Mouse (Mus musculus): ENCODE data around the gene Mettl1. TPM values are rescaled to one million over a fixed set of nuclear protein-coding genes. Genes with fewer than 3 reads are reported as not detected.

The Mettl1 gene
- polyA plus RNA-seq, 1 experiment: 20.2 TPM

DNA sequence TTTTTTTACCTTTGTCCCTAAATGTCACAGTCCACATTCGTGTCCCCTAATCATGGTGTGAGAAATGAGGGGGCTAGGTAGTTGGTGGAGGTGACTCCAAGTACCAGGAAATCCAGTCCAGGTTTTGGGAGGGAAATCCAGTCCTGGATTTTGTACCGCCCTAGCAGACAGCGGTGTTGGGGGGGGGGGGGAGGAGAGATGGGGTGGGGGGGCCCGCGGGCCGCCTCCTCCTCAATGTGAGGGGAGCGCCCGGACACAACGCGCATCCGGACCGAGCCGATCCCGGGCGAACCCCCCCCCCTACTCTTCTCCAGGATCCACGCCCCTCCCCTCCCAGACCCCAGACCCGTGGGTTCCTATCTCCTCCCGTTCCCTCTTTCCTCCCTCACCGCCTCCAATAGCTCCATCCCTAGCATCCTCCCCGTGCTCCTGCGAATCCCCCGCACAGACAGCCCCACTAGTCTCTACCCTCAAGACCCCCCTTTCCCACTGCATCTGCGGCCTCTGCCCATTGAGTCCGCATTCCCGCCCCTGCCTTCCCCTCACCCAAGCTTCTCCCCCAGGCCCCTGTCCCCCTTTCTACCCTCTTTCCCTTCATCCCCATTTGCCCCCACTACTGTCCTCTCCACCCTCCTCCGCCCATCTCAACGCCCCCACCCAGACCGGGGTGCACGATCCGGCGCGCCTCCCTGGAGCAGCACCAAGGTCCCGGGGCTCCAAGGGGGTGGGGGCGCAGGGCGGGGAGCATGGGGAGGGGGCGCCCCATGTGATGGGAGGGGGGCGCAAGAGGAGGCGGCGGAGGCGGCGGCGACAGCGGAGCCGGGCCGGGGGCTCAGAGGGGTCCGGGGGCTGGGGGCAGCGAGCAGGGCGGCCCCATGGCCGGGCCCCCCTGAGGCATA lies 37.7 kb downstream of the Mettl1 start:
- H3K4me1 ChIP-seq (ENCODE audit: control insufficient read depth, insufficient read depth, low read length): no peaks in the 10 kb centered on the region
- peak overlapping the region; percentile 42 for H3K9ac ChIP-seq (ENCODE audit: low read depth, poor library complexity, severe bottlenecking)
- TF ChIP-seq EP300 (IDR thresholded peaks at IDR 0.05; ENCODE audit: insufficient read depth, low read depth, low read length): no peak
- TF ChIP-seq POLR2A (IDR thresholded peaks at IDR 0.05; ENCODE audit: insufficient read depth, low read length): no peak
- TF ChIP-seq CTCF (IDR thresholded peaks at IDR 0.05; ENCODE audit: low read depth, low read length): no peak
- H3K27ac ChIP-seq (ENCODE audit: insufficient read depth, low read length): no peak overlapping the region
- peaks cover 15% of the 10 kb centered on the region for H3K27me3 ChIP-seq (ENCODE audit: control insufficient read depth, insufficient read depth, low read length, poor library complexity, severe bottlenecking)
- peak overlapping the region; percentile 56 for H3K4me3 ChIP-seq (ENCODE audit: low read depth, low read length)
- H3K9me3 ChIP-seq (replicated peaks; ENCODE audit: control insufficient read depth, insufficient read depth, low read length, poor library complexity, severe bottlenecking): no peaks in the 10 kb centered on the region
- H3K36me3 ChIP-seq (ENCODE audit: control insufficient read depth, insufficient read depth, low read length, poor library complexity, severe bottlenecking): no peaks in the 10 kb centered on the region

DNA sequence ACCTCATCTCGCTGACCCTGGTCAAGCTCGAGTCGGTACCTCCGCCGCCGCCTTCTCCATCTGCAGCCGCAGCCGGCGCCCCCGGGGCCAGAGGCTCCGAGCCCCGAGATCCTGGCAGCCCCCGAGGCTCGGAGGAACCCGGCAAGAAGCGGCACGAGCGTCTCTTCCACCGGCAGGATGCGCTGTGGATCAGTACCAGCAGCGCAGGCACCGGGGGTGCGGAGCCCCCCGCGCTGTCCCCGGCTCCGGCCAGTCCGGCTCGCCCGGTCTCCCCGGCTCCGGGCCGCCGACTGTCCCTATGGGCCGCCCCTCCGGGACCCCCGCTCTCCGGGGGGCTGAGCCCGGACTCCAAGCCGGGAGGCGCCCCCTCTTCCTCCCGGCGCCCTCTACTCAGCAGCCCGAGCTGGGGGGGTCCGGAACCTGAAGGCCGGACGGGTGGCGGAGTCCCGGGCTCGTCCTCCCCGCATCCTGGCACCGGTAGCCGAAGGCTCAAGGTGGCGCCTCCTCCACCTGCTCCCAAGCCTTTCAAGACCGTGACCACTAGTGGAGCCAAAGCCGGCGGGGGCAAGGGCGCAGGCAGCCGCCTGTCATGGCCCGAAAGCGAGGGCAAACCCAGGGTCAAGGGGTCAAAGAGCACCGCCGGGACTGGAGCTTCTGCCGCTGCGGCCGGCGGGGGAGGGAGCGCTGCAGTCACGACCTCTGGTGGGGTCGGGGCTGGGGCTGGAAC lies 38.6 kb downstream of the Mettl1 start:
- Histone ChIP-seq H3K4me3 (ENCODE audit: low read depth, low read length) (peak overlapping the region; percentile 47), H3K9ac (ENCODE audit: low read depth, poor library complexity, severe bottlenecking) (peak overlapping the region; percentile 42), H3K27ac (ENCODE audit: insufficient read depth, low read length) (no peak overlapping the region), H3K4me1 (ENCODE audit: control insufficient read depth, insufficient read depth, low read length) (no peaks in the 10 kb centered on the region), H3K36me3 (ENCODE audit: control insufficient read depth, insufficient read depth, low read length, poor library complexity, severe bottlenecking) (no peaks in the 10 kb centered on the region), H3K27me3 (ENCODE audit: control insufficient read depth, insufficient read depth, low read length, poor library complexity, severe bottlenecking) (peaks cover 15% of the 10 kb centered on the region), H3K9me3 (replicated peaks; ENCODE audit: control insufficient read depth, insufficient read depth, low read length, poor library complexity, severe bottlenecking) (no peaks in the 10 kb centered on the region)
- no peak for TF ChIP-seq EP300 (IDR thresholded peaks at IDR 0.05; ENCODE audit: insufficient read depth, low read depth, low read length)
- TF ChIP-seq CTCF (IDR thresholded peaks at IDR 0.05; ENCODE audit: low read depth, low read length): no peak
- TF ChIP-seq POLR2A (IDR thresholded peaks at IDR 0.05; ENCODE audit: insufficient read depth, low read length): no peak

- H3K27ac ChIP-seq (ENCODE audit: insufficient read depth, low read length): no peak overlapping the region
- 0 out of 2 replicates have a peak overlapping the region, but pooled peaks have one; percentile 37 for H3K9ac ChIP-seq (ENCODE audit: low read depth, poor library complexity, severe bottlenecking)
- H3K27me3 ChIP-seq (ENCODE audit: control insufficient read depth, insufficient read depth, low read length, poor library complexity, severe bottlenecking): peaks cover 15% of the 10 kb centered on the region
- H3K36me3 ChIP-seq (ENCODE audit: control insufficient read depth, insufficient read depth, low read length, poor library complexity, severe bottlenecking): no peaks in the 10 kb centered on the region
- H3K9me3 ChIP-seq (replicated peaks; ENCODE audit: control insufficient read depth, insufficient read depth, low read length, poor library complexity, severe bottlenecking): no peaks in the 10 kb centered on the region
- no peaks in the 10 kb centered on the region for H3K4me1 ChIP-seq (ENCODE audit: control insufficient read depth, insufficient read depth, low read length)
- no peak overlapping the region for H3K4me3 ChIP-seq (ENCODE audit: low read depth, low read length)
- TF ChIP-seq EP300 (IDR thresholded peaks at IDR 0.05; ENCODE audit: insufficient read depth, low read depth, low read length) (no peak), CTCF (IDR thresholded peaks at IDR 0.05; ENCODE audit: low read depth, low read length) (no peak), POLR2A (IDR thresholded peaks at IDR 0.05; ENCODE audit: insufficient read depth, low read length) (no peak)
These were observed 39.9 kb downstream of the Mettl1 start for GRCm38 (mm10) chr10:127080901-127081780.

GRCm38 (mm10) chr10:127081996-127082620 lies 40.9 kb downstream of the Mettl1 start:
- H3K27ac ChIP-seq (ENCODE audit: insufficient read depth, low read length): no peak overlapping the region
- no peak overlapping the region for H3K4me3 ChIP-seq (ENCODE audit: low read depth, low read length)
- peaks cover 15% of the 10 kb centered on the region for H3K27me3 ChIP-seq (ENCODE audit: control insufficient read depth, insufficient read depth, low read length, poor library complexity, severe bottlenecking)
- H3K36me3 ChIP-seq (ENCODE audit: control insufficient read depth, insufficient read depth, low read length, poor library complexity, severe bottlenecking): no peaks in the 10 kb centered on the region
- no peaks in the 10 kb centered on the region for H3K9me3 ChIP-seq (replicated peaks; ENCODE audit: control insufficient read depth, insufficient read depth, low read length, poor library complexity, severe bottlenecking)
- H3K4me1 ChIP-seq (ENCODE audit: control insufficient read depth, insufficient read depth, low read length): no peaks in the 10 kb centered on the region
- no peak overlapping the region for H3K9ac ChIP-seq (ENCODE audit: low read depth, poor library complexity, severe bottlenecking)
- no peak for TF ChIP-seq CTCF (IDR thresholded peaks at IDR 0.05; ENCODE audit: low read depth, low read length)
- TF ChIP-seq POLR2A (IDR thresholded peaks at IDR 0.05; ENCODE audit: insufficient read depth, low read length): no peak
- no peak for TF ChIP-seq EP300 (IDR thresholded peaks at IDR 0.05; ENCODE audit: insufficient read depth, low read depth, low read length)

- TF ChIP-seq POLR2A (IDR thresholded peaks at IDR 0.05; ENCODE audit: insufficient read depth, low read length) (no peak), CTCF (IDR thresholded peaks at IDR 0.05; ENCODE audit: low read depth, low read length) (no peak), EP300 (IDR thresholded peaks at IDR 0.05; ENCODE audit: insufficient read depth, low read depth, low read length) (no peak)
- Histone ChIP-seq H3K36me3 (ENCODE audit: control insufficient read depth, insufficient read depth, low read length, poor library complexity, severe bottlenecking) (no peaks in the 10 kb centered on the region), H3K27ac (ENCODE audit: insufficient read depth, low read length) (no peak overlapping the region), H3K9me3 (replicated peaks; ENCODE audit: control insufficient read depth, insufficient read depth, low read length, poor library complexity, severe bottlenecking) (no peaks in the 10 kb centered on the region), H3K27me3 (ENCODE audit: control insufficient read depth, insufficient read depth, low read length, poor library complexity, severe bottlenecking) (peaks cover 15% of the 10 kb centered on the region), H3K4me3 (ENCODE audit: low read depth, low read length) (no peak overlapping the region), H3K4me1 (ENCODE audit: control insufficient read depth, insufficient read depth, low read length) (no peaks in the 10 kb centered on the region), H3K9ac (ENCODE audit: low read depth, poor library complexity, severe bottlenecking) (no peak overlapping the region)
These were observed 42.2 kb downstream of the Mettl1 start for GRCm38 (mm10) chr10:127083292-127083914.
